Mouse (Mus musculus) thymus, adult 2 months (tissue): Measurements from ENCODE around the gene Pax2. TPM values are rescaled to one million over a fixed set of nuclear protein-coding genes. Genes with fewer than 3 reads are reported as not detected.

ENCODE experiments used
- DNase-seq: peaks from one replicate; pipeline ENCODE4 v3.0.0; 2021
- H3K27ac ChIP-seq: fragments of 200-500 bp; 2 replicates; pipeline ENCODE4 v1.5.1; 2012; ENCODE audit warnings: low read length, control low read depth; ENCODE audit not compliant: control insufficient read depth, insufficient read depth
- H3K27me3 ChIP-seq: fragments of 200-500 bp; 2 replicates; pipeline ENCODE4 v1.6.1; 2012; ENCODE audit warnings: mild to moderate bottlenecking, low read length, moderate library complexity, mixed read lengths; ENCODE audit not compliant: control insufficient read depth, insufficient read depth
- H3K36me3 ChIP-seq: fragments of 200-500 bp; 2 replicates; pipeline ENCODE4 v1.6.1; 2012; ENCODE audit warnings: mild to moderate bottlenecking, low read length, moderate library complexity; ENCODE audit not compliant: control insufficient read depth, insufficient read depth
- H3K4me1 ChIP-seq: fragments of 200-500 bp; replicated peaks from 2 replicates; pipeline ENCODE4 v1.6.1; 2012; ENCODE audit warnings: low read length; ENCODE audit not compliant: control insufficient read depth, insufficient read depth
- H3K4me3 ChIP-seq: fragments of 200-500 bp; 2 replicates; pipeline ENCODE4 v1.5.1; 2012; ENCODE audit warnings: mild to moderate bottlenecking, low read length, control low read depth, moderate library complexity; ENCODE audit not compliant: control insufficient read depth, insufficient read depth
- CTCF ChIP-seq: fragments of 200-500 bp; IDR thresholded peaks from 2 replicates; pipeline ENCODE4 v1.5.1; 2012; ENCODE audit warnings: mild to moderate bottlenecking, control low read depth, low read length, moderate library complexity, borderline replicate concordance; ENCODE audit not compliant: control insufficient read depth, poor library complexity, insufficient read depth; ENCODE audit errors: extremely low read depth
- POLR2A ChIP-seq: fragments of 200-500 bp; IDR thresholded peaks from 2 replicates; pipeline ENCODE4 v1.6.1; 2012; ENCODE audit warnings: mild to moderate bottlenecking, low read length, control low read depth, moderate library complexity; ENCODE audit not compliant: control insufficient read depth, poor library complexity, insufficient read depth; ENCODE audit errors: extremely low read depth
- WGBS: fragments of 180-500 bp; shearing (Covaris S2); methylation state at CpG from one replicate; pipeline ENCODE4 v1.1.7; 2018; 5-methylcytosine and 5-hydroxymethylcytosine counted together
- polyA plus RNA-seq: library from polyadenylated mRNA; depleted of rRNA; stranded (reverse); fragments of >200 nt; gene quantifications from 2 replicates; pipeline ENCODE4 v1.2.3, GENCODE M21; 2012

Pax2 gene
- polyA plus RNA-seq, 1 experiment = 0.12 TPM

DNA sequence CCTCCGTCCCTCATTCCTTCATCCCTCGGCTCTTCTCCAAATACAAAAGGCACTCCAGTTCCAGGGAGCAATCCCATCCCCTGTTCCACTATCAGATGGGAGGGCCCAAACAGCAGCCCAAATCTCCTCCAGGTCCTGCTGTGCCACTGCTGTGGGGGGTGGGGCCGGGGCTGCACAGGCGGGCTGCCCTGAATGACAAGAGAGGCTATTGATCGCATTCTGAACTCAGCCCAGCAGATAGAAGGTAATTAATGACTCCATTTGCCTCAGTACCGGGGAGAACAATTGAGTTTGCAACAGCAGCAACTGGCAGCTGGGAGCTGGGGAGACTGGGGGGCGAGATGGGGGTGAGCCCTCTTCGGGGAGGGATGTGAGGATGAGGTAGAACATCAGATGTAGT is 52.9 kb downstream of the Pax2 start:
- WGBS = 21% methylated on average over 8 of the region's 8 CpGs
- no peak for DNase-seq

DNA sequence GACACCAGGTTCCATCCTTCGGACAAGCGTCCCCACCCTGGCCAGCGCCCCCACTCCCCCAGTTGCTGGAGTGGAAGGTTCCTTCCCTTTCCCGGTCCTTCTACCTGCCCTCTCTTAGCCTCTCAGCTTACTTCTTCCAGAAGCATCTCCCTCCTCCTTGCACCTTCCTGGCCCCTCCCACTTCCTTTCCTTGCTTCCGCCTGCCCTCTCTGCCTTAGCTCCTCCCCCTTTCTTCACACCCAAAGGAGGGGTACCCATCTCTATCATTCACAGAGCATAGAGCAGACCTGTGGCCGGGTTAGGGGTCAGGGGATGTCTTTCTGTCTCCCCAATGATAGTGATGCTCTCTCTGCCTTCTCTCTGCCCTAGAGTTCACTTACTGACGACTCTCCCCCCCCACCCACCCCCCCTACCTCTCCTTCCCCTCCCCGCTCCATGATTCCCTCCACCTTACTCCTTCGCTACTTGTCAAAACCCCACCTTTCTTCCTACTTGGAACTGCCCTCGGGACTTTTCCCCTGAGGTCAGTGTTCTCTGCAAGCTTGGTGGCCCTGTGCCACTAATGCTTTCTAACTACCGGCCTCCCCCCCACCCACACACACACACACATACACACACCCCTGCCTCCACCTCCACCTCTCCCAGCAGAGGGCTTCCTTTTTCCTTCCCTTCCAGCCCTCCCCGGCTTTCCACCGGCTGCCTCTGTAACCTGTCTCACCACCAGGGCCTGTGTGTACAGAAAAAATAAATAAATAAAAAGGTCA is 57.0 kb downstream of the Pax2 start:
- no peaks in the 10 kb centered on the region for H3K4me1 ChIP-seq
- H3K27me3 ChIP-seq = no peaks in the 10 kb centered on the region; the same call in 1 of the 2 replicates
- H3K4me3 ChIP-seq = no peak overlapping the region
- TF ChIP-seq POLR2A (no peak), CTCF (no peak)
- H3K36me3 ChIP-seq = no peaks in the 10 kb centered on the region
- H3K27ac ChIP-seq = no peak overlapping the region
- no peak for DNase-seq
- WGBS = 61% methylated on average over 13 of the region's 13 CpGs

More for the DNA sequence above, 52.9 kb downstream of the Pax2 start:
- H3K4me1 ChIP-seq = no peaks in the 10 kb centered on the region
- no peaks in the 10 kb centered on the region; the same call in 1 of the 2 replicates for H3K27me3 ChIP-seq
- no peak overlapping the region for H3K27ac ChIP-seq
- no peaks in the 10 kb centered on the region for H3K36me3 ChIP-seq
- TF ChIP-seq POLR2A (no peak), CTCF (no peak)
- no peak overlapping the region for H3K4me3 ChIP-seq

GRCm38 (mm10) chr19:44815111-44815510 is 59.3 kb downstream of the Pax2 start:
- no peak for DNase-seq
- Histone ChIP-seq H3K27ac (no peak overlapping the region), H3K4me3 (no peak overlapping the region), H3K4me1 (no peaks in the 10 kb centered on the region), H3K27me3 (no peaks in the 10 kb centered on the region), H3K36me3 (no peaks in the 10 kb centered on the region)
- TF ChIP-seq CTCF (no peak), POLR2A (no peak)
- 96% methylated on average over 3 of the region's 3 CpGs for WGBS

DNA sequence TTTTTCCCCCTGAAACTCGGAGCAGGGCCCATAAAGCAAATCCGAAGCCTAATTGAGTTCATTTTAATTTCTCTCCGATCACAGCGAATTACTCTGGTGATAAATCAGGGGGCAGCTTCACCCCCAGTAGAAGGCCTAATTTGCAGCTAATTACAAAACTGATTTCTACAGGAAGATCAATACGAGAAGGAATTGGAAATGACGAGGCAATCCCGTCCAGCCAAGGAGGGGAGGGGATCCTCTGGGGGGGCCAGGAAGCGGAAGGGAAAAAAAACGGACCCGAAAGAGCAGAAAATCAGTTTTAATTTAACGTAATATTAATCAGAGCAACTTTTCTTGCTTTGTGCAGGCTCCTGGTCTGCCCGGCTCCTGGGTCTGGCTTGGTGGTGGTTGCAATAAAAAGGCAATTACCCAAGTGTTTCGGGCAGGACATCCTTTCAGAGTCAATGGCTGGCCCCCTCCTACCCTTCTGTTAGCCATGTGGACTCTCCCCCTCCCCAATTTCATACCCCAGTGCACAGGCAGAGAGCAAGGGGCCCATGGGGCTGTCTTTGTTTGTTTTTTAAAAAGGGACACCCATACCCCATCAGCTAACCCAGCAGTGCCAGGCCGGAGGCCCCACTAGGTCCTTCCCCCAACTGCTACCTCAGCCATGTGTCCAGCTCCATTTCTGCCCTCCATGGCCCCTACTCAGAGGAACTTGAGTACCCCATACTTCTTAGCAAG is 61.7 kb downstream of the Pax2 start:
- no peak overlapping the region for H3K27ac ChIP-seq
- no peaks in the 10 kb centered on the region for H3K27me3 ChIP-seq
- no peaks in the 10 kb centered on the region for H3K36me3 ChIP-seq
- no peaks in the 10 kb centered on the region for H3K4me1 ChIP-seq
- no peak for DNase-seq
- H3K4me3 ChIP-seq = no peak overlapping the region
- TF ChIP-seq POLR2A (no peak), CTCF (no peak)
- 80% methylated on average over 14 of the region's 14 CpGs for WGBS

DNA sequence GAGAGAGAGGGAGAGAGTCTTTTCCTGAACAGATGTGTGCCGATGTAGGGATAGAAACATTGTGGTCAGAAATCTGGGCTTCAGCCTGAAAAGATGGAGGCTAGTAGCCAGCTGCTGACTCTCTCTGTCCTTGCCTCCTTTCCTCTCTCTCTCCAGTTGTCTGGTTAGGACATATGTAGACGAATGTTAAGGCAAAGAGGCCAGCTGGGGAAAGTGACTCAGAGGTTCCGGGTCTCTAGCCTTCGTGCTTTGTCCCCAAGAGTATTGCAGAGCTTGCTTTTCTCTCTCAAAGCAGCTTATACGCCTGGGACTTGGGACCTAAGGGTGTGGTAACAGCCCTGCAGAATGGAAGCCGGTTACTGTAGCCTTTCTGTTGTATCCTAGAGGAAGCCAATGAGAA is 62.8 kb downstream of the Pax2 start:
- no peaks in the 10 kb centered on the region for H3K36me3 ChIP-seq
- no peak overlapping the region for H3K4me3 ChIP-seq
- no peaks in the 10 kb centered on the region for H3K4me1 ChIP-seq
- WGBS = 71% methylated on average over 6 of the region's 6 CpGs
- no peak for DNase-seq
- H3K27me3 ChIP-seq = no peaks in the 10 kb centered on the region
- TF ChIP-seq CTCF (no peak), POLR2A (no peak)
- no peak overlapping the region for H3K27ac ChIP-seq

DNA sequence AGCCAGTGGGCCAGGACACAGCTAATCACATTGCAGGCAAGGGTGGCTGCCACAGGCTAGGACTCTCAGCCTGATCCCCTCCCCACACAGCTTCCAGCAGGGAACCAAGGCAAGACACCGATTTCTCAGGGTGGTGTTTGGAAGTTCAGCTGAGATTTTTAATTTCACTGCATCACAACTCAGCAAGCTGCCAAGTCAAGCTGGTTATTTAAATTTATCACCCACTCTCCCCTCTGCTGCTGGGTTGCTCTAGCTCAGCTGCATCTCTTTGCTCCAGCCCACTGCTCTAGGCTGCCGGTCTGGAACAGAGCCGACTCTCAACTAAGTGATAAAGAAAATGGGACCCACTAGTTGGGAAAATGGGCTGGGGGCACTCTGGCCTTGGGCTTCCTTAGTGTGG is 65.7 kb downstream of the Pax2 start:
- no peak overlapping the region for H3K27ac ChIP-seq
- no peak for TF ChIP-seq CTCF
- TF ChIP-seq POLR2A = no peak
- no peaks in the 10 kb centered on the region for H3K4me1 ChIP-seq
- H3K4me3 ChIP-seq = no peak overlapping the region
- H3K36me3 ChIP-seq = no peaks in the 10 kb centered on the region
- H3K27me3 ChIP-seq = no peaks in the 10 kb centered on the region; the same call in 1 of the 2 replicates
- DNase-seq = no peak
- 65% methylated on average over 3 of the region's 3 CpGs for WGBS

- H3K4me3 ChIP-seq = no peak overlapping the region
- no peaks in the 10 kb centered on the region for H3K4me1 ChIP-seq
- TF ChIP-seq CTCF (no peak), POLR2A (no peak)
- DNase-seq = no peak
- H3K27me3 ChIP-seq = no peaks in the 10 kb centered on the region; the same call in 1 of the 2 replicates
- no peaks in the 10 kb centered on the region for H3K36me3 ChIP-seq
- 70% methylated on average over 5 of the region's 5 CpGs for WGBS
- H3K27ac ChIP-seq = no peak overlapping the region
Measured at GRCm38 (mm10) chr19:44822295-44822694, 66.5 kb downstream of the Pax2 start.
